Mouse (Mus musculus) heart, postnatal 14 days (tissue): Measurements from ENCODE around the gene Smap1. TPM values are rescaled to one million over a fixed set of nuclear protein-coding genes. Genes with fewer than 3 reads are reported as not detected.

ENCODE experiments used
- DNase-seq, 2 experiments: peaks; one replicate each; pipeline ENCODE4 v3.0.0; 2021 to 2022
- intact Hi-C: fragments of 180-260 bp; cut with DNase I; formaldehyde crosslinking; loops from one replicate; pipeline ENCODE4 v1.15.1; 2025
- total RNA-seq, 2 experiments: library from RNA; stranded (reverse); gene quantifications; 2 replicates each; pipeline ENCODE4 v1.2.3; 2021

Smap1 gene
- total RNA-seq, 2 experiments from 2014 or later: 28.4 to 28.6 TPM

GRCm38 (mm10) chr1:23846044-23846680 lies 76.0 kb downstream of the Smap1 start:
- intact Hi-C loops: no loop called here

GRCm38 (mm10) chr1:23845007-23845406 lies 77.1 kb downstream of the Smap1 start:
- intact Hi-C loops: no loop called here
- no peak for DNase-seq

More at GRCm38 (mm10) chr1:23846044-23846680, 76.0 kb downstream of the Smap1 start:
- no peak for DNase-seq

- no peak for DNase-seq
These were observed 78.3 kb downstream of the Smap1 start for GRCm38 (mm10) chr1:23843790-23844189.

GRCm38 (mm10) chr1:23842629-23843028 lies 79.5 kb downstream of the Smap1 start:
- no peak for DNase-seq
- intact Hi-C loops: no loop called here

More at GRCm38 (mm10) chr1:23843790-23844189, 78.3 kb downstream of the Smap1 start:
- intact Hi-C loops: no loop called here

- intact Hi-C loops: no loop called here
These were observed 81.2 kb downstream of the Smap1 start for GRCm38 (mm10) chr1:23840924-23841323.

GRCm38 (mm10) chr1:23836630-23837029 lies 85.5 kb downstream of the Smap1 start:
- intact Hi-C loops: no loop called here
- DNase-seq: no peak

More at GRCm38 (mm10) chr1:23840924-23841323, 81.2 kb downstream of the Smap1 start:
- DNase-seq: no peak

- intact Hi-C loops: no loop called here
These were observed 87.3 kb downstream of the Smap1 start for GRCm38 (mm10) chr1:23834819-23835218.

GRCm38 (mm10) chr1:23834246-23834645 lies 87.9 kb downstream of the Smap1 start:
- no peak for DNase-seq
- intact Hi-C loops: no loop called here

More at GRCm38 (mm10) chr1:23834819-23835218, 87.3 kb downstream of the Smap1 start:
- DNase-seq: no peak

- peak; percentile 41 to 63 for DNase-seq
- intact Hi-C loops: loop anchor here (1.0 to 2.0 kb wide), 3 partner anchors 207 to 422 kb away; no protein-coding TSS in a partner anchor
These were observed 95.0 kb downstream of the Smap1 start for GRCm38 (mm10) chr1:23826887-23827758.

GRCm38 (mm10) chr1:23821615-23822014 lies 100.5 kb downstream of the Smap1 start:
- DNase-seq: no peak
- intact Hi-C loops: no loop called here

- no peak for DNase-seq
- intact Hi-C loops: no loop called here
These were observed 123.8 kb downstream of the Smap1 start for GRCm38 (mm10) chr1:23798306-23798705.

Other genes starting within 250 kb of the Smap1 start
- gene B3gat2, start 160.6 kb downstream of the Smap1 start, total RNA-seq: not detected
- gene Sdhaf4, start 83.3 kb upstream of the Smap1 start, total RNA-seq: 10 to 100 TPM; 66.8 to 70.0 TPM
- 10 to 100 TPM; 24.9 to 25.4 TPM for gene Fam135a, start 178.0 kb upstream of the Smap1 start, total RNA-seq